Mouse (Mus musculus) lung, postnatal 0 days (tissue): ENCODE measurements around the gene Wdr5.

Experiments used
- CTCF ChIP-seq: IDR thresholded peaks from 2 replicates; pipeline ENCODE4 v1.5.1; 2016; ENCODE audit warnings: antibody characterized with exemption, mild to moderate bottlenecking
- EP300 ChIP-seq: IDR thresholded peaks from 2 replicates; pipeline ENCODE4 v1.6.1; 2016; ENCODE audit warnings: antibody characterized with exemption, mild to moderate bottlenecking, control low read depth

- TF ChIP-seq CTCF (no peak), EP300 (no peak)
These were observed 4.3 kb upstream of the Wdr5 start for GRCm38 (mm10) chr2:27510706-27511105.
